Mouse (Mus musculus): ENCODE measurements around the gene Sparcl1.
A peak's percentile ranks its signal among the peaks of the same experiment; 100 is the strongest.

Gene Sparcl1

DNA sequence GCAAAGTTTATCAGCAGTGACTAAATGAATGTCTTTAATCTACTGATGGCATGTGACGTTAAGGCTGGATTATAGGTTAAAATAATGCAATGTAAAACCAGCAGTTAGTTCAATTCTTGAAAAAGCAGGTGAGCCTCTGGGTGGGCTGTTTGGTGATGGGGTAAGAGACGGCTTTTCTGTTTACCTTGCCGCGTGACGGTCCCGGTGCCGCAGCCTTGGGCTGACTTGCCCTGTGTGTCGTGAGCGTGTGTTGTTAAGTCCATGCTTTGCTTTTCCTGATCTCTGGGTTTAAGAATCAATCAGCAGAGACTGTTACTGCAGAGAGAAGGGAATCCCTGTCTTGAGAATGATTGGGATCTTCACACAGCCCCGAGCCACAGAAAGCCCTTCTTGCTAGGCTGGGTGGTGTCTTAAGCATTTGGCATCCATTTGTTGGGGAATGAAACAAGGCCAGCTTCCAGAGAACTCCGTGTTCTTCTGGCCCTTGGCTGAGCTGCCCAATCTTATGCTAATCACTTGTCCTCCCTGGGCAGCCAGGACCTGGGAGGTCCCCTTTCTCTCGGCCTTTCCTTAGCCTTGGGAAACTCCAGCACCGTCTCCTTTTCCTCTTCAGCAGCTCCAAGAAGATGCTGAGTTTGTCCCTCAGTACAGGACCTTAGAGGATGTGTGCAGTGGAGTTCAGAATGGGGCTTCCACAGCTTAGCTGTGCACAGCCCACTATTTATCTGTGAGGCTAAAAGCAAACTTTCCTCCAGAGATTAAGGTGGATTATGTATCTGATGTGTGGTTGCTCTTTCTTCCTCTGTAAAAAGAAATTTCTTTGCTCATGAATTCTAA, 51.4 kb downstream of the Sparcl1 start:
- DNase-seq: no peak

- no peak for DNase-seq
Observed at GRCm38 (mm10) chr5:104060429-104060828, 53.1 kb downstream of the Sparcl1 start.

GRCm38 (mm10) chr5:104059628-104060027, 53.9 kb downstream of the Sparcl1 start:
- DNase-seq: no peak

DNA sequence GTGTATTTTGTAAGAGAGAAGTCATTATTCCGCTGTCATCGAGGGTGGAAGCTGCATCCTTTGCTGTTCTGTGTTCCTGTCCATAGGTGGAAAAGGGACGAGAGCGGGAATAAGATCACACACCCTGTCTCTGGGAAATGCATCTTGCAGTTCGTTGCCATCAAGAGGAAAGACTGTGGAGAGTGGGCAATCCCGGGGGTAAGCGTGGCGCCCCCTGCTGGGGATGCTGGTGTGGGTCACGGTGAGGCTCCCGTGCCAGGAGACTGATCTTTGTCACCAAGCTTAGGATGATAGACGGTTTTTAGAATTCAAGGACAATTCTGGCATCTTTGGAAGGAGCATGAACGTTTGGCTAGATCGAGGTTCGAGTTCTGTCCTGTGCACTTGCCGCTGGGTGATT, 55.5 kb downstream of the Sparcl1 start:
- DNase-seq: peak; percentile 34

DNA sequence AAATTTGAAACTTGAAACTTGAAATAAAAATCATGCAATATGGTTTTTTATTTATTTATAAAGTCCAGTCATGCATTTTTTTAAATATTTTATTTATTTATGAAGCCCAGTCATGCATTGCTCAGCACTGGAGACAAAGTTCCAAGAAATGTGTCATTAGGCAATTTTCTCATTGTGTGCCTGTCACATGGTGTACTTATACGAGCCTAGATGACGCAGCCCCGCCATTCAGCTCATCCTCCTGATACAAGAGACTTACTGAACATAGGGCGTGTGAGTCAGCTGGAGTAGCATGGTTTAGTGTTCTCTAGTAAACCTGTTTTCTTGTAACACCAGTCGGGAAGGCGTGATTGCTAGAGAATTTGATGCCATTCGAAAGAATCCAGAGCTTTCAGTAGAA, 57.2 kb downstream of the Sparcl1 start:
- no peak for DNase-seq

GRCm38 (mm10) chr5:104055816-104056215, 57.7 kb downstream of the Sparcl1 start:
- no peak for DNase-seq

DNA sequence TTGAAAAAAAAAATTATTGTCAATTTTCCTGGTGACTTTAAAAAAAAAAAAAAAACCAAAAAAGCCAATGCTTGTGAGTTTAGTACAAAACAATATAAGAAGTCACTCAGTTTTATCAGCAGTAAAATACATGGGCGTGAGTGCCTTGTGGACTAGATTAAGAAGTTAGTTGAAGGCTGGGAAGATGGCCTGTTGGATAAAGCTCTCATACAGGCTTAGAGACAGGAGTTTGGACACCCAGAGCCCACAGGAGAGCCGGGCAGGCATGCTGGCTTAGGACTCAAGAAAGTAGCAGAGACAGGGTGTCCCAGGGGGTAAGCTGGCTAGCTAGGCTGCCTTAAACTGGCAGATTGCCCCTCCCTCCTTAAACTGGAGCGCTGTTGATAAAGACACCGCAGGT, 58.6 kb downstream of the Sparcl1 start:
- no peak for DNase-seq

DNA sequence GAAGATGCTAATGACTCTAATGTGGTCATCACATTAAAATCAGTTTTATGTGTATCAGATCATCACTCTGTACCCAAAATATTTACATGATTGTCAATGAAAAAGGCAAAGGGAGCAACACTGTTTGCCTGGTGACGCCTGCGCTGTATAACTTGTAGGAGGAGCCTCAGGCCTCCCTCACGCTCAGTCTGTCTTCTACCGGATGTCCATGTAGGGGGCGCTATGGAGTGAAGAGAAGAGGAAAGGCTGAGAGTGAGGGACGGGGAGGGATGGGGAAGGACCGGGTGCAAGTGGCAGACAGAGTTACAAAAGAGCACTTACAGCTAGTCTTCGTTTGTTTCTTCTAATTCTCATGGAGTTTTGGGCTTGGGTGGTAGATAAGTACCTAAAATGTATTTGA, 60.6 kb downstream of the Sparcl1 start:
- DNase-seq: no peak

GRCm38 (mm10) chr5:104048139-104048538, 65.4 kb downstream of the Sparcl1 start:
- DNase-seq: no peak

DNA sequence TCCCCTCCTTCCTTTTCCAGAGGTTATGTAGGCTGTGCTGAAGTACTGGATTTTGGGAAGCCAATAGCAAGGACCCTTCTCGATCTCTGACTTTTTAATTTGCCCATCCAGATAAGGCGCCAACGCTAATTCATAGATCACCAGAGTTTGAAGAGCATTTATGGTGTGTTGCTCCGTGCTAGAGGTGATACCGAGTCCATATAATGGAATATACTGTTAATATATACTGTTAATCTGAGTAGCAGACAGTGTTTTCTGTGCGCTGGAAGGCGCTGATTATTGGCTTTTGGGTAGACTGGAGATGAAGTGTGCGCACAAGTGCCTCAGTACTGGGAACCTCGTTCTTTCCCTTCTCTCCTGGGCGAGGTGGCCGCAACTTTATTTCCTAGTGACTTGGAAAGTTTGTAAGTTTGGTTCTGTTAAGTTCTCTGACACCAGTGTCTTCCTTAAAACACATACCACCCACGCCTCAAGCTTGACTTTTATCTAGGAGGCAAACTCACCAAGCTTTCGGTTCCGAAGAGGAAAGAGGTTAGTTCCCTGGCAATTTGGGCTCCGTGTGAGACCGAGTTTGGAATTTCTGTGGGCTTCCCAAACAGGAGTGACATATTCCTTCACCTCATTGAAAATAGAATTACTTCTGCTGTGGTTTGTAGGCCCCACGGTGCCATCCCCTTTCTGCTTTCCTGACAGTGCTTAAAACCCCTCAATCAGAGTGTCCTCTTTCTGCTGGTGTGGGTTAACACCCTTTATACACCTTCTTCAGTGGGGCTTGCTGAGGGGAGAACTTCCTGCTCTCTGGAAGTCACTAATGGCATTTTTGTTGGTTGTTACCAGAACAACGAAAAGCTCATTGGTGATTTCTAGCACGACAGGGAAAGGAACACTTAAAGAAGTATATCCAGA, 66.1 kb downstream of the Sparcl1 start:
- no peak for DNase-seq

DNA sequence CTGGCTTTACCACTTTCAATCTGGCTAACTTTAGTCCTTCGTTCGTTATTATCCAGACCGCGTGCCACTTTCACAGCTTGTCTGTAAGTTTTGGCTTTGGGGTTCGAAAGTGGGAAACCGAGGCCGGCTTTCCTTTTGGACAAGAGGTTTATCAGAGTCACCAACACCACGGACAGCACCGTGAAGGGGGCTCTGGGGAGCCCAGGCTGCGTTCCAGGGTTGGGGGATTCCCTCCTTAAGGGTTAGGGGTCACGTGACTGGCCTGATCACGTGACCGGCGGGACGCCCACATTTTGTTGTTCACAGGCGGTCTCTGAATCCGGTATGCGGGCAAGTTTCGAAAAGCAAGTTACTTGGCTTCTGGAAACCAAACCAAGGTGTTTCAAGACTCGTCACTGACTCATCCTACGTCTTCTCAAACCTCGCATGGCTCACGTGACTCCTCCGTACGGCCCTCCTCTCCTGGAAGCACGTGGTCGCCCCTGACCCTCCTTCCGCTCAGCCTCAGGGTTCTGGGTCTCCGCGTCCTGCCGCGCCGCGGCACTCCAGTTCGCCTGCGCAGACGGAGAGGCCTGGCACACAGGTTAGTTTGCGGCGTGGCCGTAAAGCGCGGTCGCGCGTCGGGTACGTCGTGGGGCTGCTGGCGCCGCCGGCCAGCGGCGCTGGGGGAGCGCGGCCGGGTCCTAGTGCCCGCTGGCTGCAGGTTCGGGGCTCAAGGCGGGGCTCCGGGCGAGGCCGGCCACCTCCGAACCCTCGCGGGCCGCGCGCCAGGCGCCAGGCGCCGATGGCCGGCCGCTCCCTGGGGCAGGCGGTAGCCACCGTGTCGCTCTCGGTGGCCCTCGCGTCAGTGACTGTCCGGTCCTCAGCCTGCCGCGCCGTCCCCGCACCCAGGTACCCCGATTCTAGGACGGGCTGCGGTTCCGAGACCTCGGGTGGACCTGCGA, 67.0 kb downstream of the Sparcl1 start, which contains the start of gene Nudt9:
Gene Nudt9 (plus strand): TSS at position 51 of the 944 bp plus-strand sequence.
- peak; percentile 94 for DNase-seq

GRCm38 (mm10) chr5:104043704-104044103, 69.8 kb downstream of the Sparcl1 start:
- no peak for DNase-seq

GRCm38 (mm10) chr5:104042906-104043305, 70.6 kb downstream of the Sparcl1 start:
- no peak for DNase-seq

GRCm38 (mm10) chr5:104039154-104039932, 74.2 kb downstream of the Sparcl1 start:
- DNase-seq: no peak

DNA sequence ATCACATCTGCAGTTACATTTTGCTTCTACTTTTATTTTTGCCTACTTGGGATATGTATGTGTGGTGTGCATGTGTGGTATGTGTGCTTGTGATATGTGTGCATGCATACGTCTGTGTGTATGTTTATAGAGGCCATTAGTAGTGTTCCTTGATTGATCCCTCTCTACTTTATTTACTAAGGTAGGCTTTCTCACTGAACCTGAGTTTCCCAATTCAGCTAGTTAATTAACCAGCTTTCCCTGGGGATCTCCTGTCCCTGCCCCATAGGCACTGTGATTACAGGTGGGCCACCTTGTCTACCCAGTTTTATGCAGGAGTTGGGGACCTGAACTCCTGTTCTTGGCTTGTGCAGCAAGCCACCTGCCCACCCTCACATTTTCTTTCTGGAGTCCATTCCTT, 76.8 kb downstream of the Sparcl1 start:
- no peak for DNase-seq

DNA sequence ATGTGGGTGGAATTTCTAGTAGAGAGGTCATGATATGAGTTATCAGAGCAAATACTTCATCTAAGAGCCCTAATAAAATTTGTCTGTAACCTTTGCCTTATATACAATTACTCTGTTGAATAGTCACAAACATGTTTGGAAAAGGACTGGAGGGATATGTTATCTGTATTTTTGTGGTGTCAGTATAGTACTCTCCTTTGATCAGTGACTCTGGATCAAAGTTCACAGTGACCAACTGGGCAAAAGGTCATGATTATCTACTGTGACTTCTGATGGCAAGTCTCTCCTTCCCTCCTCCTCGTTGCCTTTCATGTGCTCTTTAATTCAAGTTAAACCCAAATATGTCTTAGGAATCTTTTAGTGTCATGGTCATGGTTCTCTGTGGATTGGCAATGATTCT, 77.7 kb downstream of the Sparcl1 start:
- DNase-seq: no peak

DNA sequence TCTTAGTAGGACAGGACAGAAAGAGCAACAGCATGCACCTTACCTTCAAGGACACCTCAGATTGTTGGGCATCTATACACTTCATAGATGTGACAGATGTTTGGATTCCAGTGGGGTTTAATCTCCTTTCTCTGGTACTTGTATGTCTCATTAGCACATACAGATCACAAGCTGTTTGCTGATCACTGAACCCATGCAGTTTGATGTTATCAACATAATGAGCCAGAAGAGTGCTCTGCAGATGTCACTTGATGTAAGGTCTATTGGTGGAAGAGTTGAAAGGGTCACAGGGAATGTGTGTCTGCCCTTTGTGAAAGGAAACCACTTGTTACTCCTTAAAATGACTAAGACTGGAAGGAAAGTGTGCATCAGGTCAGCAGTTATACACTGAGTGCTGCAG, 78.5 kb downstream of the Sparcl1 start:
- DNase-seq: no peak

DNA sequence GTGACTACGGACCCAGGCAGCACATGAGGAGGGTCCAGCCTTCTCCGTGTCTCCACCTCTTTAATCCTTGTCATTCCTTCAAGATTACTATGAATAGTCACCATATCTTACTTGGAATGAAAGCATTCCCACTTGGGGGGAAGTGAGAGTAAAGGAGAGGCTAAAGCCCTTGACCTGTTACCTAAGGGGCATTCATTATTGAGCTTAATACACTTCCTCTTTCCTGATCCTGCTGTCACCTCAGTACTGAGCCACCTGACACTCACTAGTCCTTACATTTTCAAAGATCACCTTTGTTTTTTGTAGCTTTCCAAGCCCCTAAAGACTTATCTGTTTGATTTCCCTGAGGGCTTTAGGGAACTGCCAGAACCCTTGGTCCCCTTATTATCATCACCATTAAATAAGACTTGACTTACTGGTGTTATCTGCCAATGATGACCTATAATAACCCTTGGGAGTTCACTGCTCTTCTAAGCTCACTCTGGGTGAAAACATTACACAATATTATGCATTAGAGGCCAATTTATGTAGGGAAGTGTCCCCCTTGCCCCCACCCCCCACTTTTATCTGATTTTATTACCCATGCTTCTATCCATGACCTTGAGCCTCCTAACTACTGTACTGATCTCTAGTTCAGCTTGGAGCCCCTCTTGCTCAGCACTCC, 81.0 kb downstream of the Sparcl1 start:
- no peak for DNase-seq
